Mouse (Mus musculus) ES-E14 (cell line): ENCODE data around the gene Manba. TPM values are rescaled to one million over a fixed set of nuclear protein-coding genes. Genes with fewer than 3 reads are reported as not detected.

Source experiments
- DNase-seq: peaks from one replicate; pipeline ENCODE4 v3.0.0-alpha.2; 2013; ENCODE audit warnings: low read depth, low spot score
- H3K27ac ChIP-seq: 2 replicates; pipeline ENCODE4 v1.5.1; 2012; ENCODE audit warnings: low read depth, mild to moderate bottlenecking, low read length, moderate library complexity, mixed read lengths; ENCODE audit not compliant: poor library complexity, insufficient read depth, severe bottlenecking
- H3K36me3 ChIP-seq: 2 replicates; pipeline ENCODE4 v1.6.1; 2012; ENCODE audit warnings: mild to moderate bottlenecking, low read length, moderate library complexity, mixed read lengths; ENCODE audit not compliant: control insufficient read depth, poor library complexity, insufficient read depth, severe bottlenecking
- H3K4me1 ChIP-seq, 2 experiments: fragments of 150-350 bp in 1 of 2; sonication (generic) in 1 of 2; 2 replicates each; pipeline ENCODE4 v1.6.1; 2012; ENCODE audit warnings: low read length in 2 of 2, mild to moderate bottlenecking in 1 of 2, mixed read lengths in 1 of 2; ENCODE audit not compliant: control insufficient read depth in 2 of 2, insufficient read depth in 2 of 2, poor library complexity in 1 of 2
- H3K4me3 ChIP-seq, 2 experiments: fragments of 150-350 bp in 1 of 2; sonication (generic) in 1 of 2; 2 replicates each; pipeline ENCODE4 v1.5.1; 2012; ENCODE audit warnings: low read length in 2 of 2, low read depth in 1 of 2, mild to moderate bottlenecking in 1 of 2, mixed read lengths in 1 of 2; ENCODE audit not compliant: insufficient read depth in 1 of 2, poor library complexity in 1 of 2, severe bottlenecking in 1 of 2
- H3K9ac ChIP-seq: 2 replicates; pipeline ENCODE4 v1.6.1; 2012; ENCODE audit warnings: low read depth, mild to moderate bottlenecking, low read length, mixed read lengths; ENCODE audit not compliant: poor library complexity, insufficient read depth, severe bottlenecking
- H3K9me3 ChIP-seq: fragments of 150-350 bp; sonication (generic); 2 replicates; pipeline ENCODE4 v1.6.1; 2012; ENCODE audit warnings: low read depth, mild to moderate bottlenecking, low read length; ENCODE audit not compliant: control insufficient read depth, insufficient read depth
- CHD2 ChIP-seq: IDR thresholded peaks from 2 replicates; pipeline ENCODE4 v1.6.1; 2014; ENCODE audit warnings: mild to moderate bottlenecking, low read depth, low read length, inconsistent platforms
- HCFC1 ChIP-seq: IDR thresholded peaks from 2 replicates; pipeline ENCODE4 v1.6.1; 2012; ENCODE audit warnings: low read length, inconsistent platforms, borderline replicate concordance; ENCODE audit not compliant: insufficient read depth
- MAFK ChIP-seq: IDR thresholded peaks from 2 replicates; pipeline ENCODE4 v1.6.1; 2014; ENCODE audit warnings: mild to moderate bottlenecking, low read depth, low read length, inconsistent platforms; ENCODE audit not compliant: insufficient read depth
- ZC3H11A ChIP-seq: IDR thresholded peaks from 2 replicates; pipeline ENCODE4 v1.6.1; 2012; ENCODE audit warnings: low read depth, mild to moderate bottlenecking, inconsistent platforms, low read length, borderline replicate concordance
- ZNF384 ChIP-seq: IDR thresholded peaks from 2 replicates; pipeline ENCODE4 v1.6.1; 2012; ENCODE audit warnings: low read depth, low read length, inconsistent platforms
- in situ Hi-C, 2 experiments: fragments of 600-800 bp; cut with MboI; formaldehyde crosslinking; loops; one replicate each; pipeline ENCODE4 v1.15.1; 2025; ENCODE audit warnings: low sequenced_read_pairs in 2 of 2, inconsistent platforms in 1 of 2; ENCODE audit not compliant: unreplicated experiment in 2 of 2
- total RNA-seq: library from RNA; depleted of rRNA; stranded (reverse); fragments of 300-350 nt; gene quantifications from 2 replicates; pipeline ENCODE4 v1.2.3, GENCODE M21; 2012

Gene Manba
- total RNA-seq, 1 experiment: 75.2 TPM

DNA sequence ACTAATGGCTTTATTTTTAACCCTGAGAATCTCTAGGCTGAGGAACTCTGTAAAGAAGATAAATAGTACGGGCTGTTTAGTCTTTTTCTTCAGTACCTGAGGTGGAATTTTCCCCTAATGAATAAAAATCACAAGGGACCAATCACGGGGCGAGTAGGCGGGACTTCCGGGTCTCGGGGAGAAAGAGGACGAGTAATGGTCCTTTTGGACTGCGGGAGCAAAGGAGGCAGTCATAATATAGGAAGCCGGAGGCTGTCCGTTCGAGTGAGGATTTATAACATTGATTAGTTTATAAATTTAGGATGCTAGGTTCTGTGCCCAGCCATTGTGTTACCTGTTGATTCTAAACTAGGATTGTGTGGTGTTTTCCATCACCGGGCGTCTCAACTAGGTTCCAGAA lies 86.1 kb downstream of the Manba start:
- DNase-seq: no peak
- Histone ChIP-seq H3K9ac (peak overlapping the region; percentile 59; the same call in 1 of the 2 replicates), H3K4me3 (peak overlapping the region; percentile 48 to 67)

DNA sequence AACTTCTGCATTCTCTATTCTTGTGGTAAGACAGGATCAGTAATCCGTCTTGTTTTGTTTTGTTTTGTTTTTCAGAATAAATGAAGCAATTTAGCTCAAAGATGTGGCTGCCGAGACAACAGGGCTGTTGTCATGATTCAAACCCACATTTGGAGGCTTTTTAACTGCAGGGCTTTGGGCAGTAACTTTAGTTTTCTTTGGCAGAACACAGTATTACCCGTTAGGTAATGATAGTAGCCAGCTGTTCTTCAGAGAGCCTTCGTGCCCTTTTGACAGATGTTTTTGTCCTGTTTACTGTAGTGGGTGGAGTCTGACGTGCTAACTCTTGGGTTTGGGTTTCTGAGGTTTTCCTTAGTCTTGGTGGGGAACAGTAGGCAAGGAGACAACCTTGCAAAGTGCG lies 87.6 kb downstream of the Manba start:
- Histone ChIP-seq H3K4me1 (peaks cover 10% of the 10 kb centered on the region in 2 experiments; a peak in 2 of 4 replicates), H3K9me3 (no peaks in the 10 kb centered on the region), H3K27ac (no peak overlapping the region), H3K9ac (no peak overlapping the region), H3K4me3 (no peak overlapping the region), H3K36me3 (peaks cover 18% of the 10 kb centered on the region)
- no peak for DNase-seq
- in situ Hi-C loops: no loop called here
- TF ChIP-seq ZC3H11A: no peak
- no peak for TF ChIP-seq MAFK
- TF ChIP-seq ZNF384: no peak
- no peak for TF ChIP-seq CHD2
- TF ChIP-seq HCFC1: no peak

More for the DNA sequence above, 86.1 kb downstream of the Manba start:
- TF ChIP-seq HCFC1: no peak
- no peak for TF ChIP-seq MAFK
- TF ChIP-seq ZC3H11A: no peak
- no peak for TF ChIP-seq ZNF384
- no peak for TF ChIP-seq CHD2
- H3K36me3 ChIP-seq: peaks cover 30% of the 10 kb centered on the region
- no peak overlapping the region; the same call in 1 of the 2 replicates for H3K27ac ChIP-seq
- in situ Hi-C loops: no loop called here
- H3K4me1 ChIP-seq: peaks cover 12 to 14% of the 10 kb centered on the region in 2 experiments; a peak in 2 of 4 replicates
- H3K9me3 ChIP-seq: no peaks in the 10 kb centered on the region

DNA sequence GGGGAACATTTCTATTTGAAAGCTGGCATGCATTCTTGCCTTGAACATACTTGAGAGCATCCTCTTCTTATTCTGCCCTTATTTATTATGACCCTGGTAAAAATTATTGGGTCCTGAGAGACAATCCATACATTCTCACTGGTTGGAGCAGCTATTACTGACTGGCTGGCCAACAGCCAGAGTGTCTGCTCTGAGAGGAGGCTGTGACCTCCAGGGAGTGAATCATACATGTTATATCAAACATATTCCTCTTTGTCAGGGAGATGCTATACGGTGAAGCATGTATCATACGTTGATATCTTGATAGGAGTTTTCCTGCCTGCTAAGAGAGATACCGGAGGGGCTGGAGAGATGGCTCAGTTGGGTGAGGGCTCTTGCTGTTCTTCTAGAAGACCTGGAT lies 89.7 kb downstream of the Manba start:
- no peak for DNase-seq
- in situ Hi-C loops: no loop called here
- Histone ChIP-seq H3K4me1 (peaks cover 13 to 23% of the 10 kb centered on the region in 2 experiments), H3K9me3 (no peaks in the 10 kb centered on the region), H3K9ac (no peak overlapping the region), H3K36me3 (peaks cover 13% of the 10 kb centered on the region), H3K27ac (no peak overlapping the region), H3K4me3 (no peak overlapping the region)
- no peak for TF ChIP-seq CHD2
- no peak for TF ChIP-seq MAFK
- no peak for TF ChIP-seq ZNF384
- no peak for TF ChIP-seq ZC3H11A
- no peak for TF ChIP-seq HCFC1

DNA sequence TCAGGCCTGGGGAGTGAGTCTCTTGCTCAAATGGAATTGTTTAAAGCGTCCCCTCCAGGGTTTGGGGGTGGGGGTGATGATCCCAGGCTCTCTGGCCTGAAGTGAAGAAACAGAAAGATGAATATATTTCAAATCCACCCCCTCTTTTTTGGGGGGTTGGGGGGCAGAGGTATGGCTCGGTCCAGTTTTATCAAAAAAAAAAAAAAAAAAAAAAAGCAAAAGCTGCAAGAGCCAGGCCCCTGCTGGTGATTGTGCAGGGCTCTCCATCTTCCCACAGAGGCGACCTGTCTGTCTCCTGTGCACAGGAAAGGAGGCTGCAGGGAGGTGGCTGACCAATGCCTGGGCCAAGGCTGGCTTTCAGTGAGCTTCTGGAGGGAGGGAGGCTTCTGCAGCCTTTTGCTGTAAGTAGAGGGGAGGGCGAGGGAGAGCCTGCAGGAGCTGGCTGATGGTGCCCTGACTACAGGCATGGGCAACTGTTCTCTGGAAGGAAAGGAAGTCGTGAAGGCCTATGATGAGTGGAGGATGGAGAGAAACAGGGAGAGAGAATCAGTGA lies 93.3 kb downstream of the Manba start:
- Histone ChIP-seq H3K9me3 (no peaks in the 10 kb centered on the region), H3K4me1 (peaks cover 14 to 32% of the 10 kb centered on the region in 2 experiments), H3K36me3 (no peaks in the 10 kb centered on the region), H3K4me3 (no peak overlapping the region), H3K9ac (no peak overlapping the region), H3K27ac (no peak overlapping the region)
- DNase-seq: no peak
- in situ Hi-C loops: no loop called here
- TF ChIP-seq ZC3H11A (no peak), HCFC1 (no peak), ZNF384 (peak; percentile 93)

DNA sequence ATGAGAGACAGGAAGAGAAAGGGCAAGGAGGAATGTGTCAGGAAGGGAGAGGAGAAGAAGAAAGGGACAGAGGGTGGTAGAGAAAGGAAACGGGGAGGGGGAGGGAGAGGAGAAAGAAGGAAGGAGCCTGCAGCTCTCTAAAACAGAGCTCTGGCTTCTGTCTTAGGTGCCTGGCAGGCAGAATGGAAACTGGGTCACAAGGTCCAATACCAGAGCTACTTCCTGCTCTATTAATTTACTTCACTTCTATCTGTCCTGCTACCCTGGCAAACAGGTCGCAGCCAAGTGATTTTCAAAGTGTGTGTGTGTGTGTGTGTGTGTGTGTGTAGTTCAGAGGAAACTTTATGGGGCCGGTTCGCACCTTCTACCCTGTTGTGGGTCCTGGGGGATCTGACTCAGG lies 93.8 kb downstream of the Manba start:
- no peak for TF ChIP-seq CHD2
- TF ChIP-seq MAFK: no peak
- TF ChIP-seq ZNF384: no peak
- no peak for TF ChIP-seq HCFC1
- TF ChIP-seq ZC3H11A: no peak
- in situ Hi-C loops: no loop called here
- Histone ChIP-seq H3K36me3 (no peaks in the 10 kb centered on the region), H3K4me1 (peaks cover 12 to 29% of the 10 kb centered on the region in 2 experiments), H3K4me3 (no peak overlapping the region), H3K9ac (0 out of 2 replicates have a peak overlapping the region, but pooled peaks have one; percentile 8), H3K9me3 (no peaks in the 10 kb centered on the region), H3K27ac (no peak overlapping the region)
- DNase-seq: no peak
